28 mouse cellular contexts compared by ENCODE assay signal in the genomic region with DNA sequence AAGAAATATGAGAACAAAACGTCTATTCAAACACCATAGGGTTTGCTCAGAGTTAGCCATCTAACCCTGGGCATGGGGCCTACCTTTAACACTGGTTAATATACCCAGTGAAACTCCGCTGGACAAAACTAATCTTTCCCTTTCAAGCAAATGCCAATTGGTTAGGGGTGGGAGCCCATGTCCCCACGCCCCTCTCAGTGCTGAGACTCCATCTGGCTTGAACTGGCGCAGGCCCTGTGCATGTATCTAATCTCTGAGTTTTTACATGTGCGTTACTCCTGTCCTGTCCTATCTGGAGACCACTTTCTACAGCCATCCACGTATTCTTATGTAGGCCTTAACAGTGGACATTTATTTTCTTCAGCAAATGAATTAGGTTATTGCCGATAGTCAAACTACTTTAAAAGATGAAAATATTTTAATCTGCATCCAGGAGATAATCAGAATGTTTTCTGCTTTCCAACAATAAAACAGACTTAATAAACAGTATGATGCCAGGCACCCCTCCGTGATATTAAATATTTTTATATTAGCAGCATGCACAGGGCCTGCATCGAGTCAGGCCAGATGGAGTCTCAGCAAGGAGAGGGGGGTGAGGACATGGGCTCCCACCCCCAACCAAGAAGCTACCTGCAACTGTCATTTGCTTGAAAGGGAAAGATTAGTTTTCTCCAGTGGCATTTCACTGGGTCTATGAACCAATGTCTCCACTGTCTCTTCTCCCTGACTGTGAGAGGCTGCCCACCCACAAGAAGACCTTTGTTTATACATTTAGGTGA. TPM values are rescaled to one million over a fixed set of nuclear protein-coding genes. Genes with fewer than 3 reads are reported as not detected.
DNase-seq lines count a peak whose midpoint lies in the region; ATAC-seq lines count a peak whose summit lies in the region.
"Had no signal": no experiment of that assay in that cellular context is flagged by ENCODE, and none has a peak within 500 bp of the region (broad histone marks: within the 10 kb centered on the region; RNA-seq: fewer than 3 reads in every experiment).

No protein-coding gene starts in this region.

- no peaks in the 10 kb centered on the region for H3K9me3 ChIP-seq in hindbrain, embryonic 13.5 days
- H3K9me3 ChIP-seq in hindbrain, embryonic 12.5 days (replicated peaks) = no peaks in the 10 kb centered on the region
- H3K9me3 ChIP-seq: forebrain, embryonic 13.5 days; hindbrain, embryonic 10.5 days; intestine, embryonic 15.5 days; liver, embryonic 15.5 days; stomach, embryonic 15.5 days had no signal

- no peak overlapping the region for H3K4me3 ChIP-seq in hindbrain, embryonic 13.5 days
- no peak overlapping the region for H3K4me3 ChIP-seq in hindbrain, embryonic 12.5 days
- H3K4me3 ChIP-seq: erythroblast, embryonic 14.5 days; forebrain, embryonic 13.5 days; hindbrain, embryonic 10.5 days; intestine, embryonic 15.5 days; limb, embryonic 12.5 days; liver, embryonic 15.5 days; stomach, embryonic 15.5 days had no signal

- peaks cover 6% of the 10 kb centered on the region; the same call in 1 of the 2 replicates for H3K4me1 ChIP-seq in hindbrain, embryonic 13.5 days (replicated peaks)
- no peaks in the 10 kb centered on the region for H3K4me1 ChIP-seq in hindbrain, embryonic 12.5 days
- H3K4me1 ChIP-seq: liver, embryonic 15.5 days had no signal

- H3K27ac ChIP-seq in hindbrain, embryonic 13.5 days = 0 out of 2 replicates have a peak overlapping the region, but pooled peaks have one; percentile 23
- H3K27ac ChIP-seq in hindbrain, embryonic 12.5 days = no peak overlapping the region
- H3K27ac ChIP-seq: forebrain, embryonic 13.5 days; hindbrain, embryonic 10.5 days; intestine, embryonic 15.5 days; kidney, postnatal 0 days; limb, embryonic 12.5 days; liver, embryonic 15.5 days; stomach, embryonic 15.5 days had no signal

- H3K36me3 ChIP-seq in hindbrain, embryonic 13.5 days = peaks cover 3% of the 10 kb centered on the region; the same call in 1 of the 2 replicates
- H3K36me3 ChIP-seq in hindbrain, embryonic 12.5 days = no peaks in the 10 kb centered on the region
- H3K36me3 ChIP-seq: G1E; liver, embryonic 15.5 days; stomach, embryonic 15.5 days had no signal

- WGBS in hindbrain, embryonic 13.5 days = 87% methylated on average over 9 of the region's 9 CpGs
- WGBS in hindbrain, embryonic 12.5 days = 90% methylated on average over 9 of the region's 9 CpGs

- peak; percentile 61 for DNase-seq in cerebellum, adult 11-12 months
- DNase-seq in cerebellum, adult 8-10 months = no peak
- peak; percentile 73 for DNase-seq in brain, adult 2 months (ENCODE audit: low read depth, low spot score)
- DNase-seq in cerebellum, postnatal 10 days = peak; percentile 56 to 73
- DNase-seq in adrenal gland, adult 2 months = no peak
- DNase-seq: adrenal gland, postnatal 10 days; gastrocnemius, postnatal 25 days; heart, adult 11 months; heart, postnatal 10 days; kidney, adult 8-10 months; kidney, postnatal 4 days; lung, embryonic 14.5 days; lung, postnatal 14 days; right cerebral cortex, postnatal 25 days had no signal

- H3K9ac ChIP-seq in hindbrain, embryonic 13.5 days = no peak overlapping the region
- no peak overlapping the region for H3K9ac ChIP-seq in hindbrain, embryonic 12.5 days
- H3K9ac ChIP-seq: forebrain, embryonic 13.5 days; intestine, embryonic 15.5 days; limb, embryonic 12.5 days; liver, embryonic 15.5 days; lung, embryonic 14.5 days; stomach, embryonic 15.5 days had no signal

- H3K4me2 ChIP-seq in hindbrain, embryonic 13.5 days = no peak overlapping the region
- H3K4me2 ChIP-seq in hindbrain, embryonic 12.5 days (replicated peaks) = no peak overlapping the region
- H3K4me2 ChIP-seq: forebrain, embryonic 13.5 days; heart, embryonic 11.5 days; intestine, embryonic 15.5 days; limb, embryonic 12.5 days; liver, embryonic 15.5 days; lung, embryonic 14.5 days; stomach, embryonic 15.5 days had no signal

- ATAC-seq in hindbrain, embryonic 13.5 days (ENCODE audit: low FRiP score) = 0 out of 2 replicates have a peak, but pooled peaks have one; percentile 46
- ATAC-seq in hindbrain, embryonic 12.5 days (ENCODE audit: low FRiP score) = no peak
- no peak for ATAC-seq in inflammation-experienced regulatory T-cells, adult 6 months
- ATAC-seq: forebrain, embryonic 13.5 days; intestine, embryonic 15.5 days; midbrain, embryonic 16.5 days had no signal

- no peaks in the 10 kb centered on the region for H3K27me3 ChIP-seq in hindbrain, embryonic 13.5 days
- H3K27me3 ChIP-seq in hindbrain, embryonic 12.5 days = no peaks in the 10 kb centered on the region
- H3K27me3 ChIP-seq: forebrain, embryonic 13.5 days; intestine, embryonic 15.5 days; limb, embryonic 12.5 days; stomach, embryonic 15.5 days had no signal

RNA-seq across cellular contexts. Expression of gene Camk2d, which starts 8.7 kb away (rescaled TPM):
- 43.1 and 44.8 TPM in 2 replicates for polyA plus RNA-seq in hindbrain, embryonic 13.5 days (2015; fragmentation: Nextera tagmentation; extraction: Ambion mirVana)
- 29.7 and 31.0 TPM in 2 replicates for polyA plus RNA-seq in hindbrain, embryonic 12.5 days (2016; fragmentation: Nextera tagmentation; extraction: Ambion mirVana)
- 100 to 1,000 TPM; 101 to 116 TPM for total RNA-seq in adrenal gland, adult 2 months (2021)
- 112 and 134 TPM in 2 replicates for polyA plus RNA-seq in adrenal gland, adult 2 months (2012; rRNA removed)
- polyA plus RNA-seq in inflammation-experienced regulatory T-cells, adult 6 months (2017; shearing (Covaris generic)) = 10 to 100 TPM; 57.4 to 90.2 (median 67.9) TPM
- polyA plus RNA-seq: erythroblast, embryonic 14.5 days; G1E had no signal

Comparison
In these comparisons a context has a peak if more than half of its experiments do, and no peak if none do; other contexts are left out.
1. DNase-seq: peak in cerebellum, adult 11-12 months (single experiment), brain, adult 2 months (single experiment) and cerebellum, postnatal 10 days (2 of 2); none in cerebellum, adult 8-10 months (single experiment) and adrenal gland, adult 2 months (single experiment).